Mouse (Mus musculus) MN1 (cell line): ENCODE results near the gene Cap2.

Source experiments
- DNase-seq: peaks from one replicate; pipeline ENCODE4 v3.0.0-alpha.2; 2016; ENCODE audit warnings: low spot score

Gene Cap2

GRCm38 (mm10) chr13:46501800-46502389 lies at the start of gene Cap2:
TSS of gene Cap2 (plus strand) at chr13:46501848.
- peak; percentile 34 for DNase-seq

- no peak for DNase-seq
These were observed 42.1 kb upstream of the Cap2 start for GRCm38 (mm10) chr13:46459546-46459945.

- DNase-seq: no peak
These were observed 39.4 kb upstream of the Cap2 start for GRCm38 (mm10) chr13:46462280-46462679.

- DNase-seq: no peak
These were observed 37.9 kb upstream of the Cap2 start for GRCm38 (mm10) chr13:46463764-46464163.

GRCm38 (mm10) chr13:46468251-46468650 lies 33.4 kb upstream of the Cap2 start:
- no peak for DNase-seq

GRCm38 (mm10) chr13:46469536-46469935 lies 32.1 kb upstream of the Cap2 start:
- DNase-seq: no peak

- no peak for DNase-seq
These were observed 20.4 kb upstream of the Cap2 start for GRCm38 (mm10) chr13:46481271-46481670.

GRCm38 (mm10) chr13:46485605-46486004 lies 16.0 kb upstream of the Cap2 start:
- DNase-seq: no peak

GRCm38 (mm10) chr13:46488166-46488565 lies 13.5 kb upstream of the Cap2 start:
- no peak for DNase-seq

GRCm38 (mm10) chr13:46490644-46491043 lies 11.0 kb upstream of the Cap2 start:
- no peak for DNase-seq

GRCm38 (mm10) chr13:46502390-46502891 lies 793 bp downstream of the Cap2 start:
- DNase-seq: no peak

GRCm38 (mm10) chr13:46507944-46508343 lies 6.3 kb downstream of the Cap2 start:
- DNase-seq: no peak

GRCm38 (mm10) chr13:46508823-46509222 lies 7.2 kb downstream of the Cap2 start:
- no peak for DNase-seq

GRCm38 (mm10) chr13:46510460-46510859 lies 8.8 kb downstream of the Cap2 start:
- DNase-seq: no peak

GRCm38 (mm10) chr13:46514484-46514883 lies 12.8 kb downstream of the Cap2 start:
- no peak for DNase-seq

GRCm38 (mm10) chr13:46515120-46515523 lies 13.5 kb downstream of the Cap2 start:
- DNase-seq: no peak

GRCm38 (mm10) chr13:46515524-46515923 lies 13.9 kb downstream of the Cap2 start:
- DNase-seq: no peak

- DNase-seq: no peak
These were observed 14.5 kb downstream of the Cap2 start for GRCm38 (mm10) chr13:46516183-46516582.

GRCm38 (mm10) chr13:46517211-46517685 lies 15.6 kb downstream of the Cap2 start:
- DNase-seq: no peak

GRCm38 (mm10) chr13:46521482-46521881 lies 19.8 kb downstream of the Cap2 start:
- no peak for DNase-seq

- DNase-seq: no peak
These were observed 21.1 kb downstream of the Cap2 start for GRCm38 (mm10) chr13:46522798-46523197.

GRCm38 (mm10) chr13:46523235-46523634 lies 21.6 kb downstream of the Cap2 start:
- DNase-seq: no peak

GRCm38 (mm10) chr13:46523712-46524111 lies 22.1 kb downstream of the Cap2 start:
- no peak for DNase-seq
